Mouse (Mus musculus) megakaryocyte-erythroid progenitor cell, adult 5-6 weeks (primary cell): Measurements from ENCODE around the gene Camkv. TPM values are rescaled to one million over a fixed set of nuclear protein-coding genes. Genes with fewer than 3 reads are reported as not detected.
A peak's percentile ranks its signal among the peaks of the same experiment; 100 is the strongest.

Experiments
- ATAC-seq: replicated peaks from 2 replicates; pipeline ENCODE4 v1.8.0; 2016; ENCODE audit warnings: mild to moderate bottlenecking, inconsistent platforms; ENCODE audit not compliant: severe bottlenecking, poor library complexity, low FRiP score, low TSS enrichment
- total RNA-seq, 2 experiments: library from RNA; stranded (forward) in 1 of 2; stranded (reverse) in 1 of 2; fragments of 200-1000, 215-1000 nt in 1 of 2; fragments of >200 nt in 1 of 2; fragmentation: Nextera tagmentation in 1 of 2; gene quantifications; 2 replicates each; pipeline ENCODE4 v1.2.3; 2014 to 2017

The Camkv gene
- total RNA-seq, 2 experiments from 2014 or later, result 0.22 TPM; not detected in 1

- no peak for ATAC-seq
Observed at GRCm38 (mm10) chr9:107957141-107957540, 21.7 kb downstream of the Camkv start.

- no peak for ATAC-seq
Observed at GRCm38 (mm10) chr9:107959896-107960295, 24.4 kb downstream of the Camkv start.

GRCm38 (mm10) chr9:107960928-107961327, 25.5 kb downstream of the Camkv start:
- no peak for ATAC-seq

- ATAC-seq, result no peak
Observed at GRCm38 (mm10) chr9:107961351-107961762, 25.9 kb downstream of the Camkv start.

GRCm38 (mm10) chr9:107961881-107962280, 26.4 kb downstream of the Camkv start:
- no peak for ATAC-seq

GRCm38 (mm10) chr9:107962916-107963315, 27.4 kb downstream of the Camkv start:
- ATAC-seq, result no peak

GRCm38 (mm10) chr9:107963700-107964099, 28.2 kb downstream of the Camkv start:
- ATAC-seq, result peak; percentile 48; the same call in 1 of the 2 replicates

GRCm38 (mm10) chr9:107964681-107965080, 29.2 kb downstream of the Camkv start:
- no peak for ATAC-seq

- ATAC-seq, result no peak
Observed at GRCm38 (mm10) chr9:107966676-107967075, 31.2 kb downstream of the Camkv start.

- no peak for ATAC-seq
Observed at GRCm38 (mm10) chr9:107967437-107967836, 32.0 kb downstream of the Camkv start.

GRCm38 (mm10) chr9:107968531-107968930, 33.1 kb downstream of the Camkv start:
- no peak for ATAC-seq

- ATAC-seq, result no peak
Observed at GRCm38 (mm10) chr9:107970311-107970710, 34.8 kb downstream of the Camkv start.

GRCm38 (mm10) chr9:107971690-107972541, 36.4 kb downstream of the Camkv start:
- ATAC-seq, result peak; percentile 79

- ATAC-seq, result peak; percentile 49
Observed at GRCm38 (mm10) chr9:107974491-107975171, 39.2 kb downstream of the Camkv start.

GRCm38 (mm10) chr9:107975399-107976386, 40.2 kb downstream of the Camkv start, which contains the start of gene Uba7:
Uba7 (plus strand) TSS chr9:107975505.
- peak; percentile 62 for ATAC-seq

GRCm38 (mm10) chr9:107978815-107979214, 43.3 kb downstream of the Camkv start:
- no peak for ATAC-seq

- no peak for ATAC-seq
Observed at GRCm38 (mm10) chr9:107981684-107982605, 46.5 kb downstream of the Camkv start.

GRCm38 (mm10) chr9:107982681-107983346, 47.3 kb downstream of the Camkv start, which contains the start of gene Gm20661:
Gm20661 (plus strand) TSS chr9:107983058.
- ATAC-seq, result peak; percentile 72
